Mouse (Mus musculus) ES-E14 (cell line): Measurements from ENCODE around the gene Cd300lf.

Source experiments
- CHD2 ChIP-seq: IDR thresholded peaks from 2 replicates; pipeline ENCODE4 v1.6.1; 2014; ENCODE audit warnings: mild to moderate bottlenecking, low read depth, low read length, inconsistent platforms
- HCFC1 ChIP-seq: IDR thresholded peaks from 2 replicates; pipeline ENCODE4 v1.6.1; 2012; ENCODE audit warnings: low read length, inconsistent platforms, borderline replicate concordance; ENCODE audit not compliant: insufficient read depth
- MAFK ChIP-seq: IDR thresholded peaks from 2 replicates; pipeline ENCODE4 v1.6.1; 2014; ENCODE audit warnings: mild to moderate bottlenecking, low read depth, low read length, inconsistent platforms; ENCODE audit not compliant: insufficient read depth
- ZC3H11A ChIP-seq: IDR thresholded peaks from 2 replicates; pipeline ENCODE4 v1.6.1; 2012; ENCODE audit warnings: low read depth, mild to moderate bottlenecking, inconsistent platforms, low read length, borderline replicate concordance
- ZNF384 ChIP-seq: IDR thresholded peaks from 2 replicates; pipeline ENCODE4 v1.6.1; 2012; ENCODE audit warnings: low read depth, low read length, inconsistent platforms

GRCm38 (mm10) chr11:115172825-115173287 lies 39.1 kb upstream of the Cd300lf start:
- TF ChIP-seq HCFC1 (no peak), CHD2 (no peak), MAFK (peak; percentile 96), ZC3H11A (no peak), ZNF384 (no peak)
